ENCODE assay signal across 26 mouse cellular contexts in the genomic region with DNA sequence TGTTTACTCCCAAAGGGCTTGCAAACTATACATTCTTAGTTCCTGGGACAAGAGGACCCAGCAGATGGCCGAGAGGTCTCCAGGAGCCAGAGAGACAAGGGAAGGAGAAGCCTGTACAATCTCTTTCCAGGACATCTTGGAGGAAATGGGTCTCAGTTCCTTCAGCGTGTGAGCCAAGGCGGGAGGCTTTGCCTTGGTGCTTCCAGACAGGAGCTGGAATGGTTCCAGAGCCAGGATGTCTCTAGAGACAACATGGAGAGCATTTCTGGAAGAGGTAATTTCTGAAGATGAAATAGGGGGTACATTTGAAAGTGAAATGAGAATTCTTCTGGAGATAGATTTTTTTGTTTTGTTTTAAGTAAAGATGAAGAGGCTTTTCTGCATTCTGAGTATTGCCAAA. TPM values are rescaled to one million over a fixed set of nuclear protein-coding genes. Genes with fewer than 3 reads are reported as not detected.
DNase-seq lines count a peak whose midpoint lies in the region; ATAC-seq lines count a peak whose summit lies in the region.
"Had no signal": no experiment of that assay in that cellular context is flagged by ENCODE, and none has a peak within 500 bp of the region (broad histone marks: within the 10 kb centered on the region; RNA-seq: fewer than 3 reads in every experiment).

No protein-coding gene starts in this region.

- no peak overlapping the region for H3K27ac ChIP-seq in liver, embryonic 11.5 days (ENCODE audit: low read depth, low read length)
- H3K27ac ChIP-seq: forebrain, embryonic 10.5 days; forebrain, embryonic 13.5 days; heart, embryonic 15.5 days; hindbrain, embryonic 10.5 days; hindbrain, embryonic 13.5 days; intestine, embryonic 15.5 days had no signal

- peaks cover 16% of the 10 kb centered on the region for H3K4me1 ChIP-seq in liver, embryonic 11.5 days (replicated peaks; ENCODE audit: control insufficient read depth, insufficient read depth, low read length)

- H3K4me2 ChIP-seq in liver, embryonic 11.5 days: no peak overlapping the region
- H3K4me2 ChIP-seq: forebrain, embryonic 13.5 days; heart, embryonic 12.5 days; heart, embryonic 15.5 days; hindbrain, embryonic 13.5 days; intestine, embryonic 15.5 days had no signal

- no peak overlapping the region for H3K4me3 ChIP-seq in liver, embryonic 11.5 days (ENCODE audit: low read depth, low read length)
- H3K4me3 ChIP-seq: forebrain, embryonic 10.5 days; forebrain, embryonic 13.5 days; heart, embryonic 12.5 days; heart, embryonic 15.5 days; hindbrain, embryonic 10.5 days; hindbrain, embryonic 13.5 days; intestine, embryonic 15.5 days had no signal

- H3K27me3 ChIP-seq in liver, embryonic 11.5 days (replicated peaks; ENCODE audit: control insufficient read depth, insufficient read depth, low read length): no peaks in the 10 kb centered on the region
- H3K27me3 ChIP-seq: CH12.LX; forebrain, embryonic 13.5 days; heart, embryonic 12.5 days; heart, embryonic 15.5 days; hindbrain, embryonic 13.5 days; intestine, embryonic 15.5 days had no signal

- H3K36me3 ChIP-seq in liver, embryonic 11.5 days (ENCODE audit: control insufficient read depth, insufficient read depth, low read length): peaks cover 9% of the 10 kb centered on the region

- no peak for ATAC-seq in liver, embryonic 11.5 days (replicated peaks; ENCODE audit: low FRiP score)
- ATAC-seq: forebrain, embryonic 13.5 days; hindbrain, embryonic 16.5 days; intestine, embryonic 15.5 days had no signal

- H3K9me3 ChIP-seq in liver, embryonic 11.5 days (ENCODE audit: control insufficient read depth, low read length): no peaks in the 10 kb centered on the region
- H3K9me3 ChIP-seq: forebrain, embryonic 10.5 days; forebrain, embryonic 13.5 days; G1E; heart, embryonic 12.5 days; heart, embryonic 15.5 days; hindbrain, embryonic 10.5 days; hindbrain, embryonic 13.5 days; intestine, embryonic 15.5 days had no signal

- WGBS in liver, embryonic 11.5 days: 90% methylated on average over 3 of the region's 3 CpGs

- DNase-seq in cerebellum, adult 18-20 months: peak; percentile 47 to 52
- DNase-seq in cerebellum, adult 9-11 months: no peak
- peak; percentile 56 to 59 for DNase-seq in cerebellum, postnatal 14 days
- DNase-seq in cerebellum, adult 9-10 months: no peak
- peak; percentile 25 for DNase-seq in kidney, adult 9 months
- DNase-seq in kidney, postnatal 14 days: no peak
- DNase-seq in MN1 (ENCODE audit: low spot score): peak; percentile 29
- DNase-seq in liver, embryonic 11.5 days (ENCODE audit: low spot score): no peak
- DNase-seq: adrenal gland, adult 2 months; adrenal gland, postnatal 25 days; B cell, adult 2 months; gastrocnemius, postnatal 25 days; heart, adult 18-20 months; heart, postnatal 10 days; heart, postnatal 36 days; kidney, adult 11 months had no signal

- H3K9ac ChIP-seq in liver, embryonic 11.5 days (ENCODE audit: low read depth, low read length): no peak overlapping the region
- H3K9ac ChIP-seq: forebrain, embryonic 13.5 days; heart, embryonic 12.5 days; heart, embryonic 15.5 days; hindbrain, embryonic 13.5 days; intestine, embryonic 15.5 days had no signal

RNA-seq across cellular contexts. Expression of a gene that starts 45.9 kb away (rescaled TPM):
- 18.6 and 24.2 TPM in 2 replicates for polyA plus RNA-seq in liver, embryonic 11.5 days (2014; fragmentation: Nextera tagmentation; extraction: Ambion mirVana)

Comparison
In these comparisons a context has a peak if more than half of its experiments do, and no peak if none do; other contexts are left out.
1. DNase-seq: peak in cerebellum, adult 18-20 months (2 of 2), cerebellum, postnatal 14 days (2 of 2), kidney, adult 9 months (single experiment) and MN1 (single experiment); none in cerebellum, adult 9-11 months (single experiment), cerebellum, adult 9-10 months (single experiment), kidney, postnatal 14 days (single experiment) and liver, embryonic 11.5 days (single experiment).